Mouse (Mus musculus) myocyte (in vitro differentiated cells): ENCODE measurements around the gene Rpl35. TPM values are rescaled to one million over a fixed set of nuclear protein-coding genes. Genes with fewer than 3 reads are reported as not detected.
A peak's percentile ranks its signal among the peaks of the same experiment; 100 is the strongest.

Source experiments
- H3K27me3 ChIP-seq: one replicate; pipeline ENCODE4 v1.6.1; 2011; ENCODE audit not compliant: control insufficient read depth, insufficient read depth, insufficient read length
- H3K36me3 ChIP-seq: one replicate; pipeline ENCODE4 v1.6.1; 2011; ENCODE audit not compliant: control insufficient read depth, insufficient read depth
- H3K4me2 ChIP-seq: one replicate; pipeline ENCODE4 v1.6.1; 2011; ENCODE audit warnings: low read depth, control low read depth
- H3K4me3 ChIP-seq: one replicate; pipeline ENCODE4 v1.5.1; 2011; ENCODE audit warnings: mild to moderate bottlenecking, control low read depth, moderate library complexity
- H3K79me2 ChIP-seq: one replicate; pipeline ENCODE4 v1.6.1; 2011; ENCODE audit not compliant: control insufficient read depth, insufficient read depth
- H3ac ChIP-seq: one replicate; pipeline ENCODE4 v1.6.1; 2011; ENCODE audit not compliant: control insufficient read depth, insufficient read length
- CEBPB ChIP-seq: IDR thresholded peaks from 2 replicates; pipeline ENCODE4 v1.6.1; 2011; ENCODE audit warnings: mild to moderate bottlenecking, moderate library complexity; ENCODE audit not compliant: poor library complexity, insufficient read depth, severe bottlenecking
- E2F4 ChIP-seq: IDR thresholded peaks from one replicate; pipeline ENCODE4 v1.6.1; 2011; ENCODE audit warnings: mild to moderate bottlenecking, control low read depth, moderate library complexity; ENCODE audit not compliant: insufficient read depth
- MAX ChIP-seq: IDR thresholded peaks from one replicate; pipeline ENCODE4 v1.6.1; 2011; ENCODE audit warnings: low read depth, mild to moderate bottlenecking, control low read depth
- MYOD1 ChIP-seq, 3 experiments: IDR thresholded peaks; one replicate each; pipeline ENCODE4 v1.6.1; 2011; ENCODE audit warnings: control low read depth in 2 of 3, low read depth in 2 of 3, mild to moderate bottlenecking in 2 of 3, moderate library complexity in 1 of 3; ENCODE audit not compliant: insufficient read length in 2 of 3, control insufficient read depth in 1 of 3
- MYOG ChIP-seq, 3 experiments: IDR thresholded peaks; one replicate each; pipeline ENCODE4 v1.6.1; 2011; ENCODE audit warnings: control low read depth in 2 of 3, low read depth in 2 of 3, mild to moderate bottlenecking in 2 of 3; ENCODE audit not compliant: insufficient read length in 2 of 3, control insufficient read depth in 1 of 3, insufficient read depth in 1 of 3
- POLR2A ChIP-seq: IDR thresholded peaks from one replicate; pipeline ENCODE4 v1.6.1; 2011; ENCODE audit warnings: low read depth, mild to moderate bottlenecking, control low read depth, moderate library complexity; ENCODE audit not compliant: insufficient read length
- POLR2AphosphoS2 ChIP-seq: IDR thresholded peaks from one replicate; pipeline ENCODE4 v1.6.1; 2011; ENCODE audit warnings: low read depth, control low read depth; ENCODE audit not compliant: insufficient read length
- REST ChIP-seq: IDR thresholded peaks from one replicate; pipeline ENCODE4 v1.6.1; 2011; ENCODE audit warnings: mild to moderate bottlenecking, control low read depth, moderate library complexity; ENCODE audit not compliant: insufficient read depth, insufficient read length
- SRF ChIP-seq: IDR thresholded peaks from one replicate; pipeline ENCODE4 v1.6.1; 2011; ENCODE audit warnings: low read depth; ENCODE audit not compliant: control insufficient read depth, insufficient read length
- TCF12 ChIP-seq: IDR thresholded peaks from one replicate; pipeline ENCODE4 v1.6.1; 2011; ENCODE audit warnings: mild to moderate bottlenecking, control low read depth; ENCODE audit not compliant: poor library complexity, insufficient read depth, severe bottlenecking
- TCF3 ChIP-seq: IDR thresholded peaks from one replicate; pipeline ENCODE4 v1.6.1; 2011; ENCODE audit warnings: low read depth, control low read depth; ENCODE audit not compliant: insufficient read length
- USF1 ChIP-seq: IDR thresholded peaks from one replicate; pipeline ENCODE4 v1.6.1; 2011; ENCODE audit warnings: low read depth, mild to moderate bottlenecking, control low read depth, moderate library complexity
- polyA plus RNA-seq: library from polyadenylated mRNA; unstranded; fragments of >200 nt; fragmentation: generic; extraction: Trizol; gene quantifications from one replicate; pipeline ENCODE4 v1.2.1, GENCODE M21; 2012; ENCODE audit warnings: missing spikeins

Gene Rpl35
- polyA plus RNA-seq, 1 experiment, result 1,480 TPM

DNA sequence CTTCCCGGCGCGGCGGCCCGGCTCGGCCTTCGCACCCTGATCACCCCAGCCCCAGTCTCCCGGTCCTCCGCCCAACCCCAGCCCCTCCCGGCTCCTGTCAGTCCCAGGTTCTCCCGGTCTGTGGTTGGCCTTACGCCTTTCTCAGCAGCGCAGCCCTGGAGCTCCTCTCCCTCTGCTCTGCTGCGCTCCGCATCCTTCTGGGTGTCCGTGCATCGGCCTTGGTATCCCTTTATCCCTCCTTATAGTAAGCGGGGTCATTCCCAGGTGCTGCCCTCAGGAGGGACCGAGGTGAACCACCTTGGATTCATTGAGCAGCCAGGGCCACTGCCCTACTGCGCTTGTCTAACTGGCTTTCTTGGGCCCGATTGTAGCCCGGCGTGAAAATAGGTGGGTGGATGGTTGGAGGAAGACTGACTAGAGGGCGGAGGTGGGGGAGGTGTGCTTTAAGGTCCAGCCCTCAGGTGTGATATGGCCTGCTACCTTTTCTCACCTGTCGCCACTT is 3.0 kb upstream of the Rpl35 start:
- Histone ChIP-seq H3K4me2 (peak overlapping the region; percentile 98), H3K79me2 (peaks cover 85% of the 10 kb centered on the region), H3ac (peak overlapping the region; percentile 63), H3K36me3 (peaks cover 18% of the 10 kb centered on the region), H3K27me3 (no peaks in the 10 kb centered on the region), H3K4me3 (peak overlapping the region; percentile 85)
- no peak for TF ChIP-seq CEBPB
- TF ChIP-seq TCF3, result no peak
- TF ChIP-seq REST, result no peak
- peak; percentile 21 for TF ChIP-seq POLR2AphosphoS2

GRCm38 (mm10) chr2:39007865-39008264 is 2.4 kb upstream of the Rpl35 start:
- Histone ChIP-seq H3K4me2 (peak overlapping the region; percentile 75), H3K79me2 (peaks cover 86% of the 10 kb centered on the region), H3ac (peak overlapping the region; percentile 63), H3K36me3 (peaks cover 17% of the 10 kb centered on the region), H3K27me3 (no peaks in the 10 kb centered on the region), H3K4me3 (peak overlapping the region; percentile 85)
- TF ChIP-seq USF1 (no peak), POLR2A (peak; percentile 87), MYOG (IDR thresholded peaks at IDR 0.05; ENCODE audit: control insufficient read depth in 1 of 3, insufficient read depth in 1 of 3, insufficient read length in 2 of 3, low read depth in 2 of 3) (no peak), POLR2AphosphoS2 (peak; percentile 94), TCF3 (no peak), TCF12 (no peak), E2F4 (peak; percentile 46), REST (no peak), MYOD1 (IDR thresholded peaks at IDR 0.05; ENCODE audit: control insufficient read depth in 1 of 3, insufficient read length in 2 of 3, low read depth in 2 of 3) (peak in 1 of 3 experiments; percentile 4), CEBPB (no peak), SRF (peak; percentile 56), MAX (no peak)

DNA sequence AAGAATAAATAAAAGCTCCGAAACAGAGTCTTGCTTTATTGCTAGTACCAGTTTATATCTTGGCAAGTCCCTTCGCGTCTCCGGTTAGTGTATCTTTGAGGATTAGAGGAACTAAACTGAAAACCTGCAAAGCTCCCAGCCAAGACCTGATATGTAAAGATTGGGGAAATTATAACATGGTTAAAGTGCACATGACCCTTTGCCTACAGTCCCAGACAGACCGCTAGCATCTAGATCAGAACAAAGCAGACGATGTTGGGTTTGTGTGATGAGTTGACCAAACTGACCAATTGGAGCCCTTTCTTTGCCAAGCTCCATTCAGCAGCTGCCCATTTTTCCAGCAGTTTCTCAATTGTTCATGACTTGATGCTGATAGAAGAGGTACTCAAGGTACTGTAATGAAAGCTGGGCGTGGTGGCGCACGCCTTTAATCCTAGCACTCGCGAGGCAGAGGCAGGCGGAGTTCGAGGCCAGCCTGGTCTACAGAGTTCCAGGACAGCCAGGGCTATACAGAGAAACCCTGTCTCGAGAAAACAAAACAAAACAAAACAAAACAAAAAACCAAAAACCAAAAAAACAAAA is 816 bp upstream of the Rpl35 start:
- peak overlapping the region; percentile 75 for H3K4me2 ChIP-seq
- no peak for TF ChIP-seq REST
- no peak for TF ChIP-seq POLR2A
- no peak for TF ChIP-seq TCF3
- no peak for TF ChIP-seq MYOD1 (IDR thresholded peaks at IDR 0.05; ENCODE audit: control insufficient read depth in 1 of 3, insufficient read length in 2 of 3, low read depth in 2 of 3)
- no peak for TF ChIP-seq CEBPB
- no peak for TF ChIP-seq TCF12
- no peak for TF ChIP-seq POLR2AphosphoS2
- TF ChIP-seq E2F4, result no peak
- no peak for TF ChIP-seq USF1
- TF ChIP-seq MYOG (IDR thresholded peaks at IDR 0.05; ENCODE audit: control insufficient read depth in 1 of 3, insufficient read depth in 1 of 3, insufficient read length in 2 of 3, low read depth in 2 of 3), result no peak
- TF ChIP-seq SRF, result no peak
- TF ChIP-seq MAX, result no peak
- H3ac ChIP-seq, result no peak overlapping the region
- peaks cover 84% of the 10 kb centered on the region for H3K79me2 ChIP-seq
- peaks cover 23% of the 10 kb centered on the region for H3K36me3 ChIP-seq
- peak overlapping the region; percentile 85 for H3K4me3 ChIP-seq
- no peaks in the 10 kb centered on the region for H3K27me3 ChIP-seq

GRCm38 (mm10) chr2:39004880-39005435 is 466 bp downstream of the Rpl35 start, which contains the start of gene Arpc5l:
Gene Arpc5l (plus strand): TSS chr2:39005348.
- H3K36me3 ChIP-seq, result peaks cover 36% of the 10 kb centered on the region
- H3K27me3 ChIP-seq, result no peaks in the 10 kb centered on the region
- peak within 1 kb of the TSS; percentile 75 for H3ac ChIP-seq
- peaks cover 71% of the 10 kb centered on the region for H3K79me2 ChIP-seq
- H3K4me2 ChIP-seq, result peak within 1 kb of the TSS; percentile 89
- peak within 1 kb of the TSS; percentile 85 for H3K4me3 ChIP-seq
- TF ChIP-seq USF1, result no peak
- peak; percentile 91 for TF ChIP-seq POLR2A
- TF ChIP-seq MAX, result peak; percentile 2
- no peak for TF ChIP-seq SRF
- TF ChIP-seq TCF12, result no peak
- TF ChIP-seq MYOD1 (IDR thresholded peaks at IDR 0.05; ENCODE audit: control insufficient read depth in 1 of 3, insufficient read length in 2 of 3, low read depth in 2 of 3), result no peak
- TF ChIP-seq CEBPB, result no peak
- TF ChIP-seq POLR2AphosphoS2, result peak; percentile 87
- TF ChIP-seq TCF3, result no peak
- TF ChIP-seq MYOG (IDR thresholded peaks at IDR 0.05; ENCODE audit: control insufficient read depth in 1 of 3, insufficient read depth in 1 of 3, insufficient read length in 2 of 3, low read depth in 2 of 3), result peak in 1 of 3 experiments; percentile 10
